Mouse (Mus musculus) kidney, adult 11 months (tissue): ENCODE measurements around the gene Ahdc1.
"Not testable (repeated sequence)": the region's sequence is repeated elsewhere in the genome, so short reads cannot be mapped to it uniquely, and the experiment has no call there.

ENCODE experiments used
- DNase-seq: peaks from one replicate; pipeline ENCODE4 v3.0.0; 2022

The Ahdc1 gene

GRCm38 (mm10) chr4:133082216-133082773 lies 71.2 kb downstream of the Ahdc1 start:
- DNase-seq, result no peak

GRCm38 (mm10) chr4:133083991-133084861 lies 73.2 kb downstream of the Ahdc1 start:
- peak; percentile 94 for DNase-seq

GRCm38 (mm10) chr4:133085011-133085782 lies 74.1 kb downstream of the Ahdc1 start:
- DNase-seq, result peak; percentile 82

GRCm38 (mm10) chr4:133085783-133086342 lies 74.8 kb downstream of the Ahdc1 start:
- DNase-seq, result no peak

- DNase-seq, result no peak
These were observed 76.2 kb downstream of the Ahdc1 start for GRCm38 (mm10) chr4:133087177-133087714.

GRCm38 (mm10) chr4:133087835-133088234 lies 76.8 kb downstream of the Ahdc1 start:
- DNase-seq, result no peak

GRCm38 (mm10) chr4:133089319-133089718 lies 78.3 kb downstream of the Ahdc1 start:
- no peak for DNase-seq

- DNase-seq, result no peak
These were observed 78.7 kb downstream of the Ahdc1 start for GRCm38 (mm10) chr4:133089802-133090201.

GRCm38 (mm10) chr4:133090276-133090719 lies 79.2 kb downstream of the Ahdc1 start:
- no peak for DNase-seq

GRCm38 (mm10) chr4:133090720-133091458 lies 79.8 kb downstream of the Ahdc1 start:
- DNase-seq, result no peak

- DNase-seq, result no peak
These were observed 80.4 kb downstream of the Ahdc1 start for GRCm38 (mm10) chr4:133091459-133091785.

- DNase-seq, result peak; percentile 58
These were observed 81.4 kb downstream of the Ahdc1 start for GRCm38 (mm10) chr4:133092453-133092901.

GRCm38 (mm10) chr4:133093056-133093455 lies 82.0 kb downstream of the Ahdc1 start:
- no peak for DNase-seq

GRCm38 (mm10) chr4:133093481-133094033 lies 82.5 kb downstream of the Ahdc1 start:
- peak; percentile 65 for DNase-seq

- no peak for DNase-seq
These were observed 83.2 kb downstream of the Ahdc1 start for GRCm38 (mm10) chr4:133094255-133094654.

- peak; percentile 93 for DNase-seq
These were observed 84.1 kb downstream of the Ahdc1 start for GRCm38 (mm10) chr4:133094936-133095733.

GRCm38 (mm10) chr4:133095734-133096065 lies 84.6 kb downstream of the Ahdc1 start:
- DNase-seq, result not testable (repeated sequence)

- DNase-seq, result not testable (repeated sequence)
These were observed 85.6 kb downstream of the Ahdc1 start for GRCm38 (mm10) chr4:133096671-133097070.

- DNase-seq, result no peak
These were observed 90.7 kb downstream of the Ahdc1 start for GRCm38 (mm10) chr4:133101751-133102150.

GRCm38 (mm10) chr4:133103525-133104193 lies 92.6 kb downstream of the Ahdc1 start:
- peak; percentile 80 for DNase-seq
